Mouse (Mus musculus) urinary bladder, postnatal 36 days (tissue): ENCODE data around the gene Sptan1.
A peak's percentile ranks its signal among the peaks of the same experiment; 100 is the strongest.

Source experiments
- DNase-seq, 2 experiments: peaks; one replicate each; pipeline ENCODE4 v3.0.0; 2022; ENCODE audit warnings: low spot score in 2 of 2, mixed read lengths in 1 of 2

Sptan1 gene

GRCm38 (mm10) chr2:29965250-29965843 lies at the start of gene Sptan1:
Gene Sptan1, plus strand, starts transcription at chr2:29965560.
- DNase-seq, result peak; percentile 91 to 96

DNA sequence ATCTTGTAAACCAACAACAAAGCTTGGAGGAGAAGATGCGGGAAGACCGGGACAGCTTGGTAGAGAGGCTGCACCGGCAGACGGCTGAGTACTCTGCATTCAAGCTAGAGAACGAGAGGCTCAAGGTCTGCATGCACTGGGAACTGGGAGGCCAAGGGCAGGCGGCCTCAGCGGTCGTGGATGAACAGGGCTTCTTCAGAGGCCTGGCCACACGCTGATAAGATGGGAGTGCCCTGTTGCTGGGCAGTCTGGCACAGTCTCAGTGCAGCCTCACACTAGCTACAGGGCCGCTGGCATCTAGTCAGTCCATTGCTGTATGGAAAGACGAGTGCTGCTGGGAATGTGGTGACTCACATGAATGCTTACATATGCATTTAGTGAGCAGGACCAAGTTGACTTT lies 47.7 kb upstream of the Sptan1 start:
- DNase-seq, result no peak

- peak in 1 of 2 experiments; percentile 31 for DNase-seq
Measured at GRCm38 (mm10) chr2:29922011-29922410, 43.3 kb upstream of the Sptan1 start.

DNA sequence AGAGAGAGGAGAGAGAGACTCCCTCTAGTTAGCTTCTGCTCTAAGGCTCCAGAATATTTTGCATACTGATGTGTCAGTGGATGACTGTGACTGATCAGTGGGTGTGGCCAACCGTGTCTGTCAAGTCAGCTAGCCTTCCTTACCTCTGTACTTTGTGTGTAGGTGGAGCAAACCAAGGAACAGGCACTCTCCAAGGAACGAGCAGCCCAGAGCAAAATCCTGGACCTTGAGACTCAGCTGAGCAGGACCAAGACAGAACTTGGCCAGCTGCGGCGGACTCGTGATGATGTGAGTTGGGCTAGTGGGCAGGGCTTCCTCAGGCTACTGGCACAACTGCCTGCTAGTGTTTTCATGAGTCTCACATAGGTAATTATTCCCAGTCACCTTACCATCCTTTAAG lies 38.8 kb upstream of the Sptan1 start:
- no peak for DNase-seq

- DNase-seq, result no peak
Measured at GRCm38 (mm10) chr2:29930506-29930905, 34.9 kb upstream of the Sptan1 start.

DNA sequence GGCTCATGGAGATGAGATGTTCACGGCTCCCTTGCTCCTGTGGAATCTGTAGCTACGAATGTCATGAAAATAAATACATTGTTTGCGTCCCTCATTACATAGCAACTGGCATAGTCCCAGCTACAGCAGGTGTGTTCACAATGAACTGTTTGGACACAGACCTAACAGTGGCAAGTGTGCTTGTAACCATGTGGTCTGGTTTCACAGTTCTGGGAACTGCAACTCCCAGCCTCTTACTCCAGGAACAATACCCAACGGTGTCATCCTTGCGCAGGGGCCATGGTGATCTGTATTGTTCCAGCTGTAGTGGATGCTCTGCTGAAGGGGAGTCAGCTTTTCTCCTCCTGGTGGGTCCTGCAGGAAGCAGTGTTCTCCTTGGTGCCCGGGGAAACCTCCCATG lies 34.2 kb upstream of the Sptan1 start:
- DNase-seq, result no peak

DNA sequence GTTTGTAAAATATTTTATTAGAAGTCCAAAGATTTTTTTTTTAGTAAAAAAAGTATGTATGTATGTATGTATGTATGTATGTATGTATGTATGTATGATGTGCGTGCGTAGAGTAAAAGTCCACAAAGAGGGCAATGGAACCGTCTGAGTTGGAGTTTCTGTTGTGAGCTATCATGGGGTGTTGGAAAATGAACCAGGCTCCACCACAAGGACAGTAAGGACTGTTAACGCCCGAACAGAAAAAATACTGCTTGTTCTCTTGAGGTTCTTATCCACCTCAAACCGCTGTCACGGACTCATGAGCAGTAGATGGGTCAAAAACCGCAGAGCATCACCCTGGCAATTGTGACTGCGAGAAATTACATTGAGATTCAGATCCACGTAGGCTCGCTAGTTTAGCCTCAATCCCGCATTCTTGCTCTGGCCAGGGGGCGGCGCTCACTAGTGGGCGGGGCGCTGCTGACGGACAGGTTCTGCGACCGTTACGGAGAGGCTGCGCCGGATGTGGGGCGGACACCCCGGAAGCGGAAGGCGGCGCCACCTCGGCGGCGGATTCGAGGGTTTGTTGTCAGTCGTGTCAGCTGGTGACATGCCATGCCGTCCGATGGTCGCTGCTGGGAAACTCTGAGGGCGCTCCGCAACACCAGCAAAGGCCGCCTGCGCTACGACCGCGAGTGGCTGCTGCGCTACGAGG lies 30.3 kb upstream of the Sptan1 start, which contains the start of gene Gle1:
Gle1 (plus strand) TSS at position 521 of the 694 bp plus-strand sequence.
- peak; percentile 97 for DNase-seq

DNA sequence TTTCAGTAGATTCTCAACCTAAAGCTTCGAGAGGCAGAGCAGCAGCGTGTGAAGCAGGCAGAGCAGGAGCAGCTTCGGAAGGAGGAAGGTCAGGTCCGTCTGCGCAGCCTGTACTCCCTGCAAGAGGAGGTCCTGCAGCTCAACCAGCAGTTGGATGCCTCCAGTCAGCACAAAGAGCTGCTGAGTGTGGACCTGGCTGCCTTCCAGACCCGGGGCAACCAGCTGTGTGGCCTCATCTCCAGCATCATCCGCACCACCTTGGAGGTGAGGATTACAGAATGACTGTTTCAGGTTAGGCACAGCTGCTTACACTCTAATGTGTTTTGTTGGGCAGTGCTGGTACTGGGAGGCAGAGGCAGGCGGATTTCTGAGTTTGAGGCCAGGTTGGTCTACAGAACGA lies 25.3 kb upstream of the Sptan1 start:
- DNase-seq, result no peak

GRCm38 (mm10) chr2:29940826-29941225 lies 24.5 kb upstream of the Sptan1 start:
- DNase-seq, result no peak

DNA sequence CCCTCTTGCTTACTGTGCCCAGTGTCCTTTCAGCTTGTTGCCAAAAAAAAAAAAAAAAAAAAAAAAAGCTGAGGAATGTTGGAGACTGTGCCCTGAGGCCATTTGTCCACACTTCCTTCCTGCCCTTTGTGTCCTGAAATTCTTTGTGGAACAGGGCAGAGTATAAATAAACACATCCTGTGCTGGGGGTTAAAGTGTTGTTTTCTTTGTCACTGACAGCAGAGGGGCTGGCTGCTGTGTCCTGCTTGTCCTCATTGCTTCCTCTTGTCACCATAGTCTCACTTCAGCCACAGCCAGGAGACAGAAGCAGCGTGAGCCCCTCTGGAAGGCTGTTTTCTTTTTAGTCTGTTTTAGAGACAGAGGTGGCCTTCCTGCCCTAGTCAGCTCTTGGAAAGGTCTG lies 20.6 kb upstream of the Sptan1 start:
- DNase-seq, result no peak

DNA sequence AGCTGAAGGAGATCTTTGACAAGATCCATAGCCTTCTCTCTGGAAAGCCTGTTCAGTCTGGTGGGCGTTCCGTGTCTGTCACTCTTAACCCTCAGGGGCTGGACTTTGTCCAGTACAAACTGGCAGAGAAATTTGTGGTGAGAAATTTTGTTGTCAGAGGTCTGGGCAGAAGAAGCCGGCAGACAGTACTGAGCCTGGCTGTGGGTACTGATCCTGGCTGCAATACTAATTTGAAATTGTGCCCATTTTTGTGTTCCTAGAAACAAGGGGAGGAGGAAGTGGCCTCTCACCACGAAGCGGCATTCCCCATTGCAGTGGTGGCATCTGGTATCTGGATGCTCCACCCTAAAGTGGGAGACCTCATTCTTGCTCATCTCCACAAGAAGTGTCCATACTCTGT lies 16.5 kb upstream of the Sptan1 start:
- no peak for DNase-seq

DNA sequence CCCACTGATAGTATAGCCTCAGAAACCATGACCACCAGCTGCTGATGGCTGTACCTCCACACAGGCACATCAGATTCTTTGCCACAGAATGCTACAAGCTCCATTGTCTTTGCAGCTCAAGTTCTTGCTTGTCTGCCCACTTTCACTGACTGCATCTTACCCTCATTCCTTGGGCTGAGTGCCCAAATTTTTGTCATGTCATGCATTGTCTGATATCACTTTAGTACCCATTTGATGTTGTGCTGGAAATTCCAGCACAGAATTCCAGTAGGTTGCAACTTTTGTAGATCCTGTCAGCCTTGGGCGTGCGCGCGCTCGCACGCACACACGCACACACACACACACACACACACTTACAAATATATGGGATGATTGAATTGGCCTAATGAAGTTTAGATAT lies 4.1 kb upstream of the Sptan1 start:
- no peak for DNase-seq

DNA sequence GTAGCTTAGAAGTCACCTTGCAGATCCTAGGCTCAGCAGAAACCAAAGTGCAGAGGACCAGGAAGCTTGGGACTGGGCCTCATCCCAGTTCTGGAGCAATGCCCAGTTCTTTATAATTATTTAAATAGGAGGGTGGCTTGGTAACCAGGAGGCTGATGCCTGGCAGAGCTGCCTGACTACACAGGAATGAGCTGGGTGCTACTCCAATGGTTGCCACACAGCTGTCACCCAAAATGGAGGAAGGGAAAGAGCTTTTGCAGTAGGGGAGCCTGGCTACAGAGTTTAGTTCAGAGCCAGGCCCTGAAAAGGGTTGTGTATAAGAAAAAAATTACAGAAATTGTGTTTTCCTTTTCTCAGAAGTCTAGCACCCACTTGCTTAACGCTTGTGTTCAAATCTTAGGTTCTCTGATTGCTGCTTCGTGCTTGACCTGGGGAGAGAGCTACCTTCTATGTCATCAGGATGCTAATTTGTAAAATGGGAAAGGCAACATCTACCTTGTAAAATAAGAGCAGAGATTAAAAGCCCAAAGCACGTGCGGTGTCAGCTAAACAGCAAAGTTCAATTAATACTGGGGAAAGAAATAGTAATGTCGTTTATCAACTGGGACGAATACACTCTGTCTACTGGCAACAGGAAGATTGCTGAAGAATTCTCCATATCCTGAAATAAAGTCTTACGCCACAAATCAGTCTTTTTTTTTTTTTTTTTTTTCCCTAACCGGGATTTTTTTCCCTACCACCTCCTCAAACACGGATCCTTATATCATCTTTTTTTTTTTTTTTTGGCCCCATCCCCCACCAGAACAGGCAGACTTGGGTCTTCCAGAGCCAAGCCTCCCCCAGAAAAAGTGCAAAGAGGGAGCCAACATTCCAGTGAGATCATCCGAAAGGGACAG lies 758 bp upstream of the Sptan1 start:
- DNase-seq, result no peak

DNA sequence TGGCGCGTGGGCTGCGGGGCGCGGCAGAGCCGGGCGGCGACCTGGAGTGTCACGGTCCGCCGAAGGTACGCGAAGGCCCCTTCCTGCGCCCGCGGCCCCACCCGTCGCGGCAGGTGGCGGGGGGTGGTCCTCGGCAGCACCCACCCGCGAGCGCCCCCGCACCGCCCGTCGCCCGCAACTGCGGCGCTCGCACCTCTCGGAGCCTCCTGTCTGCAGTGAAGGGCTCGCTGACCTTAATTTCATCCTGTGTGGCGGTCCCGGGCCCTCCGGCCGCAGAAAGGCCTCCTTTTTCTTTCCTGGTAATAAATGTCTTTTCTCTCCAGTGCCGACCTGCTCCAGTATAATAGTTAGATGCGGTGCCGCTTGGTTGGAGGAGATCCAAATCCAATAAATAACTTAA lies 546 bp downstream of the Sptan1 start:
- peak; percentile 20 to 26 for DNase-seq

- DNase-seq, result no peak
Measured at GRCm38 (mm10) chr2:29966826-29967225, 1.5 kb downstream of the Sptan1 start.

DNA sequence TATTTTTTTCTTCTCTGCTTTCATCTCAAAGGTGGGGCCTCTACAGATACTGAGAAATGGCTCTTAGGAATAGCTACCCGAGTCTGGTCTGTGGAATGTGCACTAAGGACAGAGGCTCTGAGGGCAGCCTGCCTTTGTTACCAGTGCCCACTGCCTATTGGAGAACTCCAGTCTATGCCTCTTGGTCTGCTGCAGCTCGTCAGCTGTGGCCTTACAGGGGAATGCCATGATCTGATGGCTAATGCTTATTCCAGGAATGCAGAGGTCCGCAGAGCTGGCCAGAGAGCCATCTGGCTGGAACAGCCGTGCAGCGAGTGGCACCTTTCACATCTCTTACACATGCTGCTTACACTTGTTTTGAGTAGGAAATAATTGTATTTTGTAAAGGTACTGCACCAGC lies 2.4 kb downstream of the Sptan1 start:
- DNase-seq, result no peak

GRCm38 (mm10) chr2:29968638-29969037 lies 3.3 kb downstream of the Sptan1 start:
- no peak for DNase-seq

DNA sequence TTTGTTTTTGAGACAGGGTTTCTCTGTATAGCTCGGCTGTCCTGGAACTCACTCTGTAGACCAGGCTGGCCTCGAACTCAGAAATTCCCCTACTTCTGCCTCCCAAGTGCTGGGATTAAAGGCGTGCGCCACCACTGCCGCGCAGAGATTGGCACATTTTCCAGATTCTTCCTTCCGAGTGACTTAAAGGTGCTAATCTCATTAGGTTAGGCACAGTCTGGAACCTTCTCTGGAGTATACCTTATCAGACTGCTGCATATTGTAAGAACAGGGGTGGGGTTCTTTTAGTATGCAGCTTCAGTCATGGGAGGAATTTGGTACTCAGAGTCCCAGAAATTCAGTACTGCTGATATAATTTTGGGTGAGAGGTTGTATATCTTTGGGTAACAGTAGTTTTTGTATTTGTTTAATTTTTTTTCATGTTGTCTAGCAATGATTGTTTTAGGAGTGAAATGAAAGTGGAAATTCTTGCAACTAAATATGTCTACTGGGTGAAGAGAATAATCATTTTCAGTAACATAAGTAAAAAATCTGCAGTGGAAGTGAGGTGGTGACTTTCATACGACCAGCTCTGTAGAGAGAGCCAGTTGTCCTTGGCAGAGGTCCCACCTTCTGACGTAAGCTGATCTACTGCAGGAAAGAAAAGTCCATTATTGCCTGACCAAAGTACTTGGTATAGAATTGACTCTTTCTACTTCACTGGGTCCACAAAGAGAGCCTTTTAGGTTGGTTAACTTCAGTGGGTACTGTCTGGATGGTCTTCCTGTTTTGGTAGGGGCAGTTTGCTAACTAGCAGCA lies 6.7 kb downstream of the Sptan1 start:
- peak; percentile 33 to 71 for DNase-seq

DNA sequence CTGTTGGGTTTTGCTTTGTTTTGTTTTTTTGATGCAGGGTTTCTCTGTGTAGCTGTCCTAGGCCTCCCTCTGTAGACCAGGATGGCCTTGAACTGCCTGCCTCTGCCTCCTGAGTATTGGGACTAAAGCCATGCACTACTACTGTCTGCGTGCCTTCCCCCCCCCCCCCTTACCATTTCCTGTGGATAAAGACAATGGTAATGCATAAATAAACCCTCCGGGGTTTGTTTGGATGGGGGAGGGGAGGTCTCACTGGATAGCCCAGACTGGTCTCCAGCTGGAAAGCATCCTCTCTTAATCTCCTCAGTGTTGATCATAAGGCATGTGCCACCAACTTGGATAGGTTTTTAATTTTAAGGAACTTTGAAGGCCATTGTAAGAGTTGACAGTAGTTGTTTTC lies 8.2 kb downstream of the Sptan1 start:
- DNase-seq, result no peak

DNA sequence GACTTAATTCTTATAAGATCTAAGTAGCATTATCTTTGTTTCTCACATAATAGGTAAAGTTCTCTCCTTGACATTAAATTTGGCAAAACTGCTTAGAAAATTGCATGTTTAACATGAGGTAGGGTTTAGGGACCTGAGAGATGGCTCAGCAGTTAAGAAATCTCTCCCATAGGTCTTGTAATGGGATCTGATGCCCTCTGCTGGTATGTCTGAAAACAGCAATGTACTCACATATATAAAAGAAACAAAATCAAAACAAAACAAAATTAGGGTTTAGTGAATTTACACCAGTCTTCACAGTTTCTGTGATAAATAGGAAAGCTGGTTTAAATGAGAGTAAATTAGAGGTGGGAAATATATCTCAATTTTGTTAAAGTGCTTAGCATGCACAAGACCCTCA lies 11.9 kb downstream of the Sptan1 start:
- no peak for DNase-seq

DNA sequence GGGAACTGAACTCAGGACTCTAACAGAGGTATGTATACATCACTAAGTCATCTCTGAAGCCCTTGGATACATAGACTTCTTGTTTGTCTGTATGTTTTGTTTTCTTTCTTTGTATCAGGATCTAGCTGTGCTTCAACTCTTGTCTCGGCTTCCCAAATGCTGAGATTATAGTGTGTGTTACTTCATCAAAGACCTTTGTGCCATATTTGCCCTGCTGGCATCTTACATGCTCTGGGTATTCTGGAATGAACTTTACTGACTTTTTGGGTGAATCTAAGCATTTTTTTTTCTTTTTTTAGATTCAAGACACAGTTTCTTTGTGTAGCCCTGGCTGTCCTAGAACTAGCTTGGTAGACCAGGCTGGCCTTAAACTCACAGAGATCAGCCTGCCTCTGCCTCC lies 15.3 kb downstream of the Sptan1 start:
- DNase-seq, result no peak

- no peak for DNase-seq
Measured at GRCm38 (mm10) chr2:29991962-29992361, 26.6 kb downstream of the Sptan1 start.
